Mouse (Mus musculus): ENCODE measurements at regions not wholly inside any gene's neighbourhood (a gene's known extent, or its start where the extent isn't known, plus 50 kb on each side); places are given as distances from the start of the nearest gene placed in this dataset.
"Not testable (repeated sequence)": the region's sequence is repeated elsewhere in the genome, so short reads cannot be mapped to it uniquely, and the experiment has no call there.

- WGBS: 88% methylated on average over 7 of the region's 7 CpGs
- no peaks in the 10 kb centered on the region for H3K9me3 ChIP-seq (ENCODE audit: control insufficient read depth, low read length)
Observed at GRCm38 (mm10) chr1:161728546-161729206, 59.6 kb downstream of the Fasl start.

GRCm38 (mm10) chr1:161727357-161727756 is 60.9 kb downstream of the Fasl start:
- not testable (repeated sequence) for H3K27me3 ChIP-seq (ENCODE audit: control insufficient read depth, insufficient read depth, low read length); H3K9me3 ChIP-seq (ENCODE audit: control insufficient read depth, low read length); H3K4me2 ChIP-seq; DNase-seq (ENCODE audit: low spot score, missing footprints); H3K36me3 ChIP-seq (ENCODE audit: control insufficient read depth, insufficient read depth, low read length); H3K4me1 ChIP-seq (ENCODE audit: control insufficient read depth, insufficient read depth, low read length); H3K27ac ChIP-seq (ENCODE audit: low read depth, low read length); H3K9ac ChIP-seq (ENCODE audit: low read length); H3K4me3 ChIP-seq (ENCODE audit: low read depth, low read length)
- WGBS: 88% methylated on average over 7 of the region's 27 CpGs
- ATAC-seq (ENCODE audit: low FRiP score): peak; percentile 52; the same call in 1 of the 2 replicates

More at GRCm38 (mm10) chr1:161728546-161729206, 59.6 kb downstream of the Fasl start:
- Histone ChIP-seq H3K4me2 (no peak overlapping the region), H3K4me1 (ENCODE audit: control insufficient read depth, insufficient read depth, low read length) (no peaks in the 10 kb centered on the region), H3K36me3 (ENCODE audit: control insufficient read depth, insufficient read depth, low read length) (no peaks in the 10 kb centered on the region), H3K9ac (ENCODE audit: low read length) (no peak overlapping the region), H3K4me3 (ENCODE audit: low read depth, low read length) (no peak overlapping the region), H3K27ac (ENCODE audit: low read depth, low read length) (no peak overlapping the region), H3K27me3 (ENCODE audit: control insufficient read depth, insufficient read depth, low read length) (no peaks in the 10 kb centered on the region)
- no peak for DNase-seq (ENCODE audit: low spot score, missing footprints)
- no peak for ATAC-seq (ENCODE audit: low FRiP score)

- ATAC-seq (ENCODE audit: low FRiP score); H3K4me1 ChIP-seq (ENCODE audit: control insufficient read depth, insufficient read depth, low read length); H3K4me3 ChIP-seq (ENCODE audit: low read depth, low read length); H3K4me2 ChIP-seq; H3K9me3 ChIP-seq (ENCODE audit: control insufficient read depth, low read length); H3K27me3 ChIP-seq (ENCODE audit: control insufficient read depth, insufficient read depth, low read length); H3K9ac ChIP-seq (ENCODE audit: low read length); H3K27ac ChIP-seq (ENCODE audit: low read depth, low read length); H3K36me3 ChIP-seq (ENCODE audit: control insufficient read depth, insufficient read depth, low read length); DNase-seq (ENCODE audit: low spot score, missing footprints): not testable (repeated sequence)
- 80% methylated on average over 1 of the region's 10 CpGs for WGBS
Observed at GRCm38 (mm10) chr1:161726098-161726497, 62.2 kb downstream of the Fasl start.

- H3K36me3 ChIP-seq (ENCODE audit: control insufficient read depth, insufficient read depth, low read length): no peaks in the 10 kb centered on the region
- H3K27ac ChIP-seq (ENCODE audit: low read depth, low read length): no peak overlapping the region
- H3K27me3 ChIP-seq (ENCODE audit: control insufficient read depth, insufficient read depth, low read length): no peaks in the 10 kb centered on the region
- H3K9me3 ChIP-seq (ENCODE audit: control insufficient read depth, low read length): no peaks in the 10 kb centered on the region
- WGBS: 88% methylated on average over 3 of the region's 3 CpGs
- no peak overlapping the region for H3K4me3 ChIP-seq (ENCODE audit: low read depth, low read length)
- no peak overlapping the region for H3K9ac ChIP-seq (ENCODE audit: low read length)
- no peak for ATAC-seq (ENCODE audit: low FRiP score)
- DNase-seq (ENCODE audit: low spot score, missing footprints): no peak
- H3K4me2 ChIP-seq: no peak overlapping the region
- H3K4me1 ChIP-seq (ENCODE audit: control insufficient read depth, insufficient read depth, low read length): no peaks in the 10 kb centered on the region
Observed at GRCm38 (mm10) chr1:161719876-161720275, 68.4 kb downstream of the Fasl start.

- Histone ChIP-seq H3K4me3 (ENCODE audit: low read depth, low read length) (no peak overlapping the region), H3K27ac (ENCODE audit: low read depth, low read length) (no peak overlapping the region), H3K36me3 (ENCODE audit: control insufficient read depth, insufficient read depth, low read length) (no peaks in the 10 kb centered on the region), H3K9me3 (ENCODE audit: control insufficient read depth, low read length) (no peaks in the 10 kb centered on the region), H3K9ac (ENCODE audit: low read length) (no peak overlapping the region), H3K4me1 (ENCODE audit: control insufficient read depth, insufficient read depth, low read length) (no peaks in the 10 kb centered on the region), H3K4me2 (no peak overlapping the region), H3K27me3 (ENCODE audit: control insufficient read depth, insufficient read depth, low read length) (no peaks in the 10 kb centered on the region)
- DNase-seq (ENCODE audit: low spot score, missing footprints) (no peak), ATAC-seq (ENCODE audit: low FRiP score) (no peak)
- WGBS: 86% methylated on average over 5 of the region's 5 CpGs
Observed at GRCm38 (mm10) chr1:161718254-161718653, 70.0 kb downstream of the Fasl start.

- ATAC-seq (ENCODE audit: low FRiP score) (no peak), DNase-seq (ENCODE audit: low spot score, missing footprints) (no peak)
- Histone ChIP-seq H3K36me3 (ENCODE audit: control insufficient read depth, insufficient read depth, low read length) (no peaks in the 10 kb centered on the region), H3K4me2 (no peak overlapping the region), H3K27me3 (ENCODE audit: control insufficient read depth, insufficient read depth, low read length) (no peaks in the 10 kb centered on the region), H3K9ac (ENCODE audit: low read length) (no peak overlapping the region), H3K27ac (ENCODE audit: low read depth, low read length) (no peak overlapping the region), H3K9me3 (ENCODE audit: control insufficient read depth, low read length) (no peaks in the 10 kb centered on the region), H3K4me1 (ENCODE audit: control insufficient read depth, insufficient read depth, low read length) (no peaks in the 10 kb centered on the region), H3K4me3 (ENCODE audit: low read depth, low read length) (no peak overlapping the region)
- 84% methylated on average over 10 of the region's 10 CpGs for WGBS
Observed at GRCm38 (mm10) chr1:161712918-161713317, 75.4 kb downstream of the Fasl start.

GRCm38 (mm10) chr1:161712283-161712682 is 76.0 kb downstream of the Fasl start:
- Histone ChIP-seq H3K9ac (ENCODE audit: low read length) (no peak overlapping the region), H3K27me3 (ENCODE audit: control insufficient read depth, insufficient read depth, low read length) (no peaks in the 10 kb centered on the region), H3K4me2 (no peak overlapping the region), H3K4me1 (ENCODE audit: control insufficient read depth, insufficient read depth, low read length) (no peaks in the 10 kb centered on the region), H3K27ac (ENCODE audit: low read depth, low read length) (no peak overlapping the region), H3K4me3 (ENCODE audit: low read depth, low read length) (no peak overlapping the region), H3K36me3 (ENCODE audit: control insufficient read depth, insufficient read depth, low read length) (no peaks in the 10 kb centered on the region), H3K9me3 (ENCODE audit: control insufficient read depth, low read length) (no peaks in the 10 kb centered on the region)
- 55% methylated on average over 3 of the region's 3 CpGs for WGBS
- ATAC-seq (ENCODE audit: low FRiP score): no peak
- no peak for DNase-seq (ENCODE audit: low spot score, missing footprints)

- no peaks in the 10 kb centered on the region for H3K36me3 ChIP-seq (ENCODE audit: control insufficient read depth, insufficient read depth, low read length)
- no peak overlapping the region for H3K4me2 ChIP-seq
- ATAC-seq (ENCODE audit: low FRiP score) (no peak), DNase-seq (ENCODE audit: low spot score, missing footprints) (no peak)
- no peak overlapping the region for H3K9ac ChIP-seq (ENCODE audit: low read length)
- H3K27ac ChIP-seq (ENCODE audit: low read depth, low read length): no peak overlapping the region
- H3K4me1 ChIP-seq (ENCODE audit: control insufficient read depth, insufficient read depth, low read length): no peaks in the 10 kb centered on the region
- no peaks in the 10 kb centered on the region for H3K9me3 ChIP-seq (ENCODE audit: control insufficient read depth, low read length)
- WGBS: 93% methylated on average over 3 of the region's 3 CpGs
- no peak overlapping the region for H3K4me3 ChIP-seq (ENCODE audit: low read depth, low read length)
- H3K27me3 ChIP-seq (ENCODE audit: control insufficient read depth, insufficient read depth, low read length): no peaks in the 10 kb centered on the region
Observed at GRCm38 (mm10) chr1:161707049-161707448, 81.2 kb downstream of the Fasl start.

GRCm38 (mm10) chr1:161704961-161705360 is 83.3 kb downstream of the Fasl start:
- H3K4me2 ChIP-seq: no peak overlapping the region
- H3K4me1 ChIP-seq (ENCODE audit: control insufficient read depth, insufficient read depth, low read length): no peaks in the 10 kb centered on the region
- H3K4me3 ChIP-seq (ENCODE audit: low read depth, low read length): no peak overlapping the region
- no peak for ATAC-seq (ENCODE audit: low FRiP score)
- H3K27ac ChIP-seq (ENCODE audit: low read depth, low read length): no peak overlapping the region
- DNase-seq (ENCODE audit: low spot score, missing footprints): no peak
- no peak overlapping the region for H3K9ac ChIP-seq (ENCODE audit: low read length)
- WGBS: 84% methylated on average over 3 of the region's 3 CpGs
- H3K9me3 ChIP-seq (ENCODE audit: control insufficient read depth, low read length): no peaks in the 10 kb centered on the region
- no peaks in the 10 kb centered on the region for H3K27me3 ChIP-seq (ENCODE audit: control insufficient read depth, insufficient read depth, low read length)
- no peaks in the 10 kb centered on the region for H3K36me3 ChIP-seq (ENCODE audit: control insufficient read depth, insufficient read depth, low read length)

All from midbrain, embryonic 11.5 days (tissue).